Mouse (Mus musculus) ovary, adult 10 weeks (tissue): ENCODE measurements around the gene Mctp2. TPM values are rescaled to one million over a fixed set of nuclear protein-coding genes. Genes with fewer than 3 reads are reported as not detected.

Experiments used
- polyA plus RNA-seq: library from polyadenylated mRNA; stranded (reverse); fragments of 350-450 nt; fragmentation: Illumina TruSeq; extraction: RNeasy Lipid Tissue Mini Kit (QIAGEN cat#74804); gene quantifications from one replicate; pipeline ENCODE4 v1.2.3, GENCODE M21; 2014

Gene Mctp2
- polyA plus RNA-seq: 6.5 TPM

GRCm38 (mm10) chr7:72306382-72306841, at the start of gene Mctp2:
TSS of gene Mctp2 (minus strand) at chr7:72306608.

